Mouse (Mus musculus): ENCODE results near the gene Hdac11. TPM values are rescaled to one million over a fixed set of nuclear protein-coding genes. Genes with fewer than 3 reads are reported as not detected.

Hdac11 gene
- polyA plus RNA-seq, 1 experiment: 179 TPM

DNA sequence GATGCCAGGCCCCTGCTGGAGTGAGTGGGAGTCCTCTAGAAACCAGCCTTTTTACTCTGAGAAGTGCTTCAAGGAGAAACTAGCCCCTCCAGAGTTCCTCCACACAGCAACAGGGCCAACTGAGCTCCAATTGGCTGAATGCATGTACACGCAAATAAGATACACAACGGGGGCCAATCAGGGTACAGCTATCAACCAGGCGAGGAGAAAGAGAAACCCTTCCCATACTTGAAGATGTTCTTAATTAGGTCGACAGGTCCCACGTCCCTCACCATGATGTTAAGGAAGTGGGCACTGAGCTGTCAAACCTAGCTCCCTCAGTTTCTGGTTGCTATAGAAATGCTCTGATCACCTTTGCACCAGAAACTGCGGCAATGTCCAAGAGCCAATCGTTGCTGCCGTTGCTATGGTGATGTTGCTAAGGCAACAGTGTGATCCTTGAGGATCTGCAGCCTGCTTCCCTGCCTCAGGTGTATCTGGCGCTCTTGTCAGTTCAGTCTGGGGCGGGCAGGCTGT, 2.9 kb upstream of the Hdac11 start:
- H3K27ac ChIP-seq (ENCODE audit: insufficient read depth, low read length): peak overlapping the region; percentile 22
- peaks cover 11% of the 10 kb centered on the region for H3K4me1 ChIP-seq (ENCODE audit: control insufficient read depth, insufficient read depth, low read length)
- peak overlapping the region; percentile 1; the same call in 1 of the 2 replicates for H3K4me3 ChIP-seq (ENCODE audit: insufficient read depth, low read length)
- TF ChIP-seq CTCF (IDR thresholded peaks at IDR 0.05; ENCODE audit: extremely low read depth, insufficient read depth, low read length) (no peak), POLR2A (IDR thresholded peaks at IDR 0.05; ENCODE audit: extremely low read depth, insufficient read depth, low read length) (peak; percentile 56)

GRCm38 (mm10) chr6:91154685-91155084, 1.8 kb upstream of the Hdac11 start:
- peaks cover 16% of the 10 kb centered on the region for H3K4me1 ChIP-seq (ENCODE audit: control insufficient read depth, insufficient read depth, low read length)
- TF ChIP-seq POLR2A (IDR thresholded peaks at IDR 0.05; ENCODE audit: extremely low read depth, insufficient read depth, low read length) (no peak), CTCF (IDR thresholded peaks at IDR 0.05; ENCODE audit: extremely low read depth, insufficient read depth, low read length) (no peak)
- no peak overlapping the region for H3K4me3 ChIP-seq (ENCODE audit: insufficient read depth, low read length)
- H3K27ac ChIP-seq (ENCODE audit: insufficient read depth, low read length): no peak overlapping the region

DNA sequence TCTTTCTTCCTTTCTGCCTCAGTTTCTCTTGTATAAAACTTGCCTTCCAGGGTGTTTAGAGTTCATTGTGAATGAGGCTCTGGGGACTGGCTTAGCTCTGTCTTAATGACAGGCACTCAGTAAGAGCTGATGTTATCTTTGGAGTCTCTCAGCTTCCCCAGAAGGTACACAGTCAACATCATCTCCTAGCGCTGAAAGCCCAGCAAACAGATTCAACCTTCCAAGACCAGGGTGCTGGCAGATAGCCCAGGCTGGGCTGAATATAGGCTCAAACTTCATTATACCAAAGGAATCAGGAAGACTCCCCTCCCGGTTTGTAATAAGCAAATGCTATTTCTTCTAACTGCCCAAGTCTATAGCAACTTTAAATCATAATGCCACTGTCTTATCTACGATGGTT, 1.2 kb upstream of the Hdac11 start:
- Histone ChIP-seq H3K4me1 (ENCODE audit: control insufficient read depth, insufficient read depth, low read length) (peaks cover 18% of the 10 kb centered on the region), H3K4me3 (ENCODE audit: insufficient read depth, low read length) (no peak overlapping the region), H3K27ac (ENCODE audit: insufficient read depth, low read length) (no peak overlapping the region)
- TF ChIP-seq POLR2A (IDR thresholded peaks at IDR 0.05; ENCODE audit: extremely low read depth, insufficient read depth, low read length) (no peak), CTCF (IDR thresholded peaks at IDR 0.05; ENCODE audit: extremely low read depth, insufficient read depth, low read length) (no peak)

- Histone ChIP-seq H3K4me3 (ENCODE audit: insufficient read depth, low read length) (peak overlapping the region; percentile 67; the same call in 1 of the 2 replicates), H3K27ac (ENCODE audit: insufficient read depth, low read length) (peak overlapping the region; percentile 76), H3K4me1 (ENCODE audit: control insufficient read depth, insufficient read depth, low read length) (peaks cover 20% of the 10 kb centered on the region)
- no peak for TF ChIP-seq POLR2A (IDR thresholded peaks at IDR 0.05; ENCODE audit: extremely low read depth, insufficient read depth, low read length)
- TF ChIP-seq CTCF (IDR thresholded peaks at IDR 0.05; ENCODE audit: extremely low read depth, insufficient read depth, low read length): no peak
Observed at GRCm38 (mm10) chr6:91156062-91156461, 403 bp upstream of the Hdac11 start.

DNA sequence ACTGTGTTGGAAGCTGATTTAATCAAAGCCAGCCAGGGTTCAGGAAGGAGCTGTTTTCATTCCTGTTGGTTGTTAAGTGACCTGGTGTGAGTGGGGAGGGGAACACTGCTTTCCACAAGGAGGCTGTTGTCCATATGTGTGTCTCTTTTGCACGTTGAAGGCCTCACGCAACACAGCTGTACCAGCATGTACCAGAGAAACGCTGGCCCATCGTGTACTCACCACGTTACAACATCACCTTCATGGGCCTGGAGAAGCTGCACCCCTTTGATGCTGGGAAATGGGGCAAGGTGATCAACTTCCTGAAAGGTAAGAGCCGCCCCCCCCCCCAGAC, 739 bp downstream of the Hdac11 start:
- Histone ChIP-seq H3K4me3 (ENCODE audit: insufficient read depth, low read length) (peak overlapping the region; percentile 67), H3K4me1 (ENCODE audit: control insufficient read depth, insufficient read depth, low read length) (peaks cover 20% of the 10 kb centered on the region), H3K27ac (ENCODE audit: insufficient read depth, low read length) (peak overlapping the region; percentile 83)
- no peak for TF ChIP-seq POLR2A (IDR thresholded peaks at IDR 0.05; ENCODE audit: extremely low read depth, insufficient read depth, low read length)

DNA sequence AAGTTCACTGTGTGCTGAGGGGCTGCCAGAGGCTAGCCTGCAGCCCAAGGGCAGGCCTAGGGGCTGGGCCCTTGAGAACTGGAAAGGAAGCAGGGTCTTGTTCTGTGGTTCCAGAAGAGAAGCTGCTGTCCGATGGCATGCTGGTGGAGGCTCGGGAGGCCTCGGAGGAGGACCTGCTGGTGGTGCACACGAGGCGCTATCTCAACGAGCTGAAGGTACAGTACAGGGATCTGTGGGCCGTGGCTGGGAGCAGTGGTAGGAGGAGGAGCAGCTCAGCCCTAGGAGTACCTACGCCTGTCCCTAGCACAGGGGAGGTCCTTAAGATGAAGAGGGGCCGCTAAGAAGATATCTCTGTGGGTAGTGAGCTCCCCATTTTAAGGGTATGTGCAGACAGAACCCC, 2.6 kb downstream of the Hdac11 start:
- peak overlapping the region; percentile 9; the same call in 1 of the 2 replicates for H3K4me3 ChIP-seq (ENCODE audit: insufficient read depth, low read length)
- TF ChIP-seq CTCF (IDR thresholded peaks at IDR 0.05; ENCODE audit: extremely low read depth, insufficient read depth, low read length): no peak
- TF ChIP-seq POLR2A (IDR thresholded peaks at IDR 0.05; ENCODE audit: extremely low read depth, insufficient read depth, low read length): 0 out of 2 replicates have a peak, but pooled peaks have one; percentile 10
- peak overlapping the region; percentile 49 for H3K27ac ChIP-seq (ENCODE audit: insufficient read depth, low read length)
- peaks cover 13% of the 10 kb centered on the region for H3K4me1 ChIP-seq (ENCODE audit: control insufficient read depth, insufficient read depth, low read length)

GRCm38 (mm10) chr6:91160399-91160798, 3.9 kb downstream of the Hdac11 start:
- H3K4me3 ChIP-seq (ENCODE audit: insufficient read depth, low read length): no peak overlapping the region
- TF ChIP-seq CTCF (IDR thresholded peaks at IDR 0.05; ENCODE audit: extremely low read depth, insufficient read depth, low read length) (no peak), POLR2A (IDR thresholded peaks at IDR 0.05; ENCODE audit: extremely low read depth, insufficient read depth, low read length) (no peak)
- H3K4me1 ChIP-seq (ENCODE audit: control insufficient read depth, insufficient read depth, low read length): peaks cover 13% of the 10 kb centered on the region
- no peak overlapping the region for H3K27ac ChIP-seq (ENCODE audit: insufficient read depth, low read length)

DNA sequence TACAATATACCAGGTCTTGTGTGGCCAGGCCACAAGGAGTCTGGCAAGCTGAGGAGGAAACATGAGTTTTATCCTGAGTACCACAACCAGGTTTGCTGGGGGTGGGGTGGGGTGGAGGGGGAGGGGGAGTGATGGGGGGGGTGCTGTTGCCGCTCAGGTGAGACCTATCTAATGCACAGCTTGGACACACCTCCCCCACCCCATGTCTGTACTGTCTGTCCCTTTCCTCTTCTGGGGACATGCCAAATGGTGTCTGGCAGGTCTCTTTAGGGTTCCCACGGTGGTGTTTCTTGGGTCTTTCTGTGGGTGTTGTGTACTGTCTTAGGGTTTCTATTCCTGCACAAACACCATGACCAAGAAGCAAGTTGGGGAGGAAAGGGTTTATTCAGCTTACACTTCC, 4.5 kb downstream of the Hdac11 start:
- H3K4me3 ChIP-seq (ENCODE audit: insufficient read depth, low read length): no peak overlapping the region
- peaks cover 13% of the 10 kb centered on the region for H3K4me1 ChIP-seq (ENCODE audit: control insufficient read depth, insufficient read depth, low read length)
- TF ChIP-seq CTCF (IDR thresholded peaks at IDR 0.05; ENCODE audit: extremely low read depth, insufficient read depth, low read length) (no peak), POLR2A (IDR thresholded peaks at IDR 0.05; ENCODE audit: extremely low read depth, insufficient read depth, low read length) (no peak)
- no peak overlapping the region for H3K27ac ChIP-seq (ENCODE audit: insufficient read depth, low read length)

GRCm38 (mm10) chr6:91161506-91162235, 5.2 kb downstream of the Hdac11 start:
- TF ChIP-seq CTCF (IDR thresholded peaks at IDR 0.05; ENCODE audit: extremely low read depth, insufficient read depth, low read length): no peak
- no peak for TF ChIP-seq POLR2A (IDR thresholded peaks at IDR 0.05; ENCODE audit: extremely low read depth, insufficient read depth, low read length)
- H3K4me1 ChIP-seq (ENCODE audit: control insufficient read depth, insufficient read depth, low read length): peaks cover 13% of the 10 kb centered on the region
- H3K27ac ChIP-seq (ENCODE audit: insufficient read depth, low read length): no peak overlapping the region
- no peak overlapping the region for H3K4me3 ChIP-seq (ENCODE audit: insufficient read depth, low read length)

DNA sequence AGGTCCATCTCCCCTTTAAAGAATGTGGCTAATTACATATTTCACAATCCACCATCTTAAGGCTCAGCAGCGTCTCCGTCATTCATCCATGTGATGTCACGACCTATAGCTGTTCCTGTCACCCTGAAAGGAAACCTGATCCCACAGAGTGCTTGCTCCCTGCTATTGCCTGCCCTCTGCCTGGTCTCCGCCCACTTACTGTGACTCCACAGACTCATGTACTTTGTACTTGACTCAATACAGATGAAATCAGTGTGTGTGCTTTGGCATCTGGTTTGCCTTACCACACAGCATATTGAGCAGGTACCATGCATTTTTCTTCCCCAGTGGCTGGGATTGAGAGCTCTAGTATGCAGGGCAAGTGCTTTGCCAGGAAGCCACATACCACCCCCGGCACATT, 5.8 kb downstream of the Hdac11 start:
- peaks cover 13% of the 10 kb centered on the region for H3K4me1 ChIP-seq (ENCODE audit: control insufficient read depth, insufficient read depth, low read length)
- no peak overlapping the region for H3K4me3 ChIP-seq (ENCODE audit: insufficient read depth, low read length)
- TF ChIP-seq CTCF (IDR thresholded peaks at IDR 0.05; ENCODE audit: extremely low read depth, insufficient read depth, low read length) (no peak), POLR2A (IDR thresholded peaks at IDR 0.05; ENCODE audit: extremely low read depth, insufficient read depth, low read length) (no peak)

More for the DNA sequence above, 5.8 kb downstream of the Hdac11 start:
- H3K27ac ChIP-seq (ENCODE audit: insufficient read depth, low read length): no peak overlapping the region

All from cortical plate, adult 2 months (tissue).